Mouse (Mus musculus) lung, postnatal 4 days (tissue): ENCODE measurements around the gene Exph5.

Experiments used
- DNase-seq, 2 experiments: peaks; one replicate each; pipeline ENCODE4 v3.0.0; 2021

Exph5 gene

DNA sequence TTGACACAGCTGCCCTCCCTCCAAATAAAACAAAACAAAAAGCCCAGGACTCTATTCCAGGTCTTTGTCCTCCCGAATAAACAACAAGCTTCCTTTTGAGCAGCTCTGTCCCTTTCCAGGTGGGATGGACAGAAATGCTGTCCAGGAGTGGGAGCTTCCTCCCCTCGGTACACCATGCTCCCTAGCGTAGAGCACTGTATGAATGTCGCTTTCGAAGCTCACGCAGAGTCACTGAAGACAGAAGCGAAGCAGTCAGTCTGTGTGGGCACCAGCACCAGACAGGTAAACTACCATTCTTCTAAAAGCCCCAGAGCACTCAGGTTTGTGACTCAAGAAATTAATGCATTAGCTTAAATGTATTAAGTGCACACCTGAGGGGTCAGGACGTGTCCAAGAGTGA is 20.2 kb downstream of the Exph5 start:
- no peak for DNase-seq

DNA sequence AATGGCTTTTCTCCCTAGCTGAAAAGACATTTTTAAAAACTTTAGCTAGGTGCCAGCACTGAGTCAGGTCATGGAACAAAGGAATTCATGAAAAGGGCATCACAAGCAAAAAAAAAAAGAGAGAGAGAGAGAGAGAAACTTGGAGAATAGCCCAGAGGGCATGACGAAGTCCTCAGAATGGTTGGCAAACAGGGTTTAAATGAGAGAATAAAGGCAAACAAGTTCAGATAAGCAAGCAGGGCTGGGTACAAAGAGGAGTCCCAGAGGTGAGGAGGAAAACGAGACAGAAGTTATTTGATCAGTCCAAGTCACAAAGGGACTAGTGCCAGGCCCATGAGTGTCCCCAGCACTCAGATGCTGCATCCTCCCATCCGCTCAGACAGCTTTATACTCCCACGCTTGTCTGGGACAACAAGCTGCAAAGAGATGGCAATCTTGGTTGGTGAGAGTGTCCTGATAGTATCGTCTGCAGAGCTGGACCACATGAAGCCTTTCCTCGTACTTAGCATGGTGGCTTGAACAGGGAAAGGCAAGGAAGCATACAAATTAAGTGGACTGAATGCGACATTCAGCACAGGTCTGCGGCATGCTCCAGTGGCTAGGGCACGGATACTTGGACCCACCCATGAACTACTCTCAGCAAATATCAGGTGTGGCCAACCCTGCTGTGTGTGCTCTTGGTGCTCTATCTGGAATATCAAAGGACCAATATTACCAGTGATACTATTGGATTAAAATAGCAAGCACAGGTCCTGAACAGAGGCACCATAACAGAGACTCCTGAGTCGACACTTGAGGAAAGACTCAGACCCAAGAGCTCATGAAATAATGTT is 22.2 kb downstream of the Exph5 start:
- peak; percentile 32 to 35 for DNase-seq

DNA sequence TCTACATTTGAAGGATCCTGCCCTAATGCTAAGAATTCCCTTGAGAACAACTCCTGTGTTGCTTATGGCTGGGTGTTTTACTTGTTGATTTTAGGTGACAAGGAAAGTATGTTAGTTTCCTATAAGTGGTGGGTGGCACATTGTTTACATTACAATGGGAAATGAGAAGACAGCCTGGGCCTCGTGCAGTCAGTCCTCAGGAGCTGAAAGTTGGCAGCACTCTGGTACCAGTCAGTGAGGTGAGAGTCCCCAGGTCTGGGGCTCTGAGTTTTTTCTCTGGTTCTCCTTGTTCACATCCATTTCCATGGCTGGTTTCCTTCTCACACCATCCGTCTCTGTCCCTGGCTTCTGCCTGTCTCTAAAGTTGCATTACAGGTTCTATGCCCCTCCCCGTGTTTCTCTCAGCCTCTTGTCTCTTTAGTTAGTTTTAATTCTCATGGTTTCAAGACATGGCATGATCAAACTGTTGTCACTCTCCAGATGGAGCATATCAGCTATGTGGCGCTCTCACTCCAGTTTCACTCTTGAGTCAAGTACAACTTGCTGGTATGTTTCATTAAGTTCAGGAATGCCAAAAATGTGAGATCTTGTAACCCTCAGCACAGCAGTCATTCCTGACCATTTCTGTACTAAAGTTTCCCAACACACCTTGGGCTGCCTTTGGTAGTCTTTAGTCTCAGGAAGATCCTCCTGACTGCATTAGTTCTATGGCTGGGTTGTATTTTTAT is 24.1 kb downstream of the Exph5 start:
- peak; percentile 27 to 36 for DNase-seq

DNA sequence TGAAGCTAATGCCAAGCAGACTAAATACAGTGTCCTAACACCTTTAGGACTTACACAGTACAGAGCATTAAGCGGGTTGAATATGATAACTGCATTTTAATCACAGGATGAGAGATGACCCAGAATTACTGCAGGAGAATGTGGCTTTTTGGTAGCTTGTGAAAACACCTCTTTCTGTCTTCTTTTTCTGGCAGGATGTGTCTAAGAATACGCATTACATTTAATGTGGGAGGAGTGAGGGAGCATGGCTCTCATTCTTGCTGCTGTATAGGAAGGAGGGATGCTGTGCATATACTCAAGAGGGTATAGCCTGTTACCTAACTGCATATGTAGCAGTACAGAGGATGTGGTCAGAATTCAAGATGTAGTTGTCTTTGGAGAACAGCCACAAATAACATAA is 26.7 kb downstream of the Exph5 start:
- no peak for DNase-seq

DNA sequence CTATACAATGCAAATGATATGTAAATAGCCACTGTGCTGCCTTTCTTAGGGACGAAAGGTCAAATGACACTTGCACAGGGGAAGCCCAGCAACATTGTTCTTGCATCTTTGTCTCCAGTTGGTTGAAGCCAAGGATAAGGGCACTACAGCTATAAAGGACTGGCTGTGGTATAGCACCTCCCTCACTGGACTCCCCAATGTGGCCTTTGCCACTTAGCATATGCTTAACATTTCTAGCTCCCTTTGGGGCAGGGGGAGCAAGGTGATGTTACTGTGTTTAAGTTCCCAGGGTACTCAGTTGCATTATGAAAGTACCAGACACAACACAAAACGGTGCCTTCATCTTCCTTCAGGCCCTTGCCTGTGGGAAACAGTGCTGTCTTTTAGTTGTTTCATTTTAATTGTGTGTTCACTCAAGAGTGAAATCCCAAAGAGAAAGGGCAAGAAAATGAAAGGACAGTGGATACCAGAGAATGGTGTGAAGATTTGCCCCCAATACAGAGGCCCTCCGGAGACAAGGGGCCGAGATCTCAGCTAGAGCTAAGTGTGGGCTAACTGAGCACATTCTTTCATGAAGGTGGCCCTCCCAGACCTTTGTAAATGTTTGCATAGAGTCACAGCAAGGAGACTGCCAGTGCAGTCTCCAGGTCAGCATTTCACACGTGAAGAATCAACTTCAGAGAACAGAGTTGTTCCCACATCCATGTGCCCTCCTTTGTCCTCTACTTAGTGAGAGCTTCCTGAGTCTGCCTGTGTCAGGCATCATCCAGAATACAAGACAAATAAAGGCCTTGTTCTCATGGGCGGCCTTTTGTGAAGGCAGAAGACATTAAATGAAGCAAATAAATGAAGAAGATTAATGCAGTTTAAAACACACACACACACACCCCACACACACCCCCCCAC is 28.1 kb downstream of the Exph5 start:
- DNase-seq, result no peak

DNA sequence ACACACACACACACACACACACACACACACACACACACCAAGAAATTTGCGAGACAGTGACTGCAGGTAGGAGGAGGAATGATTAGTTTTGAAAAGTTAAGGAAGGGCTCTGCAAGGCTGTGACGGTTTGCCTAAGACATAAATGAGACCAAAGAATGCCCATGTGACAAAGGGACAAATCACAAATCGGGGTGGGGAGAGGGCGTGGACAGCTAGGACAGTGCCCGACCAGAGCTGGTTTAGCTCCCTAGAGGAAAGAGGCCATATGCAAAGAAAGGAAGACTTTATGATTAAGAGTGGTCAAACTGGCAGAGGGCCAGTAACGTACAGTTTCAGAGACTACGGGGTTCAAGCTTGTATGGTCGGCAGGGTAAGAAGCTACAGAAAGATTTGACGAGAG is 28.8 kb downstream of the Exph5 start:
- DNase-seq, result no peak

DNA sequence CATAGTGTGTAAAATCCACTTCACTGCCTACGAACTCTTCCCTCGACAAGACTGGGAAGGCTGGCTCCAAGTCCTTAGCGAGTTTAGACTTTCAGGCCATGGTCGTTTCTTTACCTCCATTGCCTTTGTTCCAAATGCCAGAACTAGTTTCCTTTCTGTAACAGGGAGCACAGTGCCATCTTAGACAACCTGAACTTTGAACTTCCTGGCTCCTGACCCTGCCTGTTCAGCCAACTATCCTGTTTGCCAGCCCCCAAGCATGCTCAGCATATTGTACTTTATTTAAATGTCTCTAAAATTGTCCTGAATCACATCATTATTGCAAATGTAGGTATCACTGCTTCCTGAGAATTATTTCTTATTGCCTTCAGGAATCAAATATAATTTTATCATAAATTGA is 32.0 kb downstream of the Exph5 start:
- DNase-seq, result no peak

DNA sequence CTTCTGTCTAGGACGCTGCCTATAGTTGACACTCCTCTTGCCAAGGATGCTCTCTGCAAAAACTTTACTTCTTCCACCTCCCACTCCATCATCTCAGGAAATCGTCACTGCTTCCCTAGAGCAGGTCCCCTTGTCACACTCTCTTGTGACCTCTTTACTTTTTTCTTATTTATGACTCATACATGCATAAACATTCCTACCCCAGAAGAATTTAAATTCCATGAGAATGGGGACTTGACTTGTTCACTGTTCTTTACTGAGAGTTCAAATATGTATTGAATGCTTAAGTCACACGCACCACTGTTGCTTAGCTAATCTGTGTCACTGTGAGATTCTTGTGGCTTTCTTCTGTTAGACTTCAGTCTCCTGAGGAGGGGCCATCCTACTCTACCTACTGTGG is 33.7 kb downstream of the Exph5 start:
- DNase-seq, result no peak

DNA sequence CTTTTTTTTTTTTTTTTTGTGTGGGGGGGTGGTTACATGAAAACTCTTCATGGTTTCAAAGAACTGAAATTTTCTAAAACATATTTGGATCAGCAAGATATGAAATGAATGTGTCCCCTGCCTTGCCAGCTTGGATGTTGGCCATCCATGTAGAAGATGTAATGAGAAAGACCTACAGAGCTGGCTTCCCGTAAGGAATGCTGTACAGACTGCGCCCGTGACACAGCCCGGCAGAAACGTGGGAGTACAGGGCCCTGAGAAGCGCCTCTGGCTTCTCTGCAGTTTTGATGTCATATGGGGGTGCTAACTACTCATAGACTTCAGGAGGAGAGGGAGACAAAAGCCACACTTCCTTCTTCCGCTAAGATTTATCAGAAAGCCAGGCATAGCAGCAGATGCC is 38.1 kb downstream of the Exph5 start:
- DNase-seq, result no peak

DNA sequence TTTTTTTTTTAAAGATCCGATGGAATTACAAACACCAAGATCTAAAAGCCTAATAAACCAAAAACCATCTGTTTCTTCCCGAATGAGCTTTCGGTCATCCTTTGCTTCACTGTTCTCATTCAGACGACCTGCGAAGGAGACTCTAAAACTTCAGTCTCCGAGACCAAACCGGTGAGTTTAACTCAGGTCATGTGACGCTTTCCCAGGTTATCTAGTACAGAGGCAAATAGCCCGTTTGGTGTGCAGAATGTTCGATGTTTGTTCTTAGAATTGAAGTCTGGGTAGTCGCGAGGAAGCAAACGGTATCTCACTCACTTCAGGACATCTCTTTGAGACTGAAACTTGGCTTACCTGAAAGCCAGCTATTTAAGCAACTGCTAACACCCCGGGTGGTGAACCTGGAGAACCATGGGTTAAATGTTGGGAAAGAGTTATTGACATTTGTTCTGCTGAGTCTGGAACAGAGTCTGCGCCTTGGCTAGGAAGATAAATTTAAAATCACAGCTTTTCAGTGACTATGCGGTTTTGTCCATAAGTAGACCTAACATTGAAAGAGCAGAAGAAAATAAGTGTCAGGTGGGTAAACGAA is 39.0 kb downstream of the Exph5 start:
- DNase-seq, result no peak

DNA sequence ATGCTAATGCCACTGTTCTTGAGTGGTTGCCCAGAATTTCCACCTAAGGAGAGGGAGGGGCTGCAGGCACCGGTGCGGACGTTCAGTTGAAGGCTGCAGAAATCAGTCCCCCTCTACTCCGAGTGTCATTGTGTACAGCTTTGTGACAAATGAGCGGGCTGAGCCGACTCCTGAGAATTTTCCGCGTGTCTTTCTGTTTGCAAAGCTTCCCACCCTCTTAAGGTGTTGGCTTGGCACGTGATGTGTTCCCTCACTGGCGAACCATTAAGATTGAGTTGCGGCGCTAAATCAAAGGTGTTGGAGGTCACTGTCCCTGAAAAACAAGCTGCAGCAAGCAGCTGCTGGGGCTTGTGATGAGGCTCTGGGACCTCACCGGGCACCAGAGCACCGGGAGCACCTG is 39.5 kb downstream of the Exph5 start:
- DNase-seq, result peak; percentile 38 to 52

DNA sequence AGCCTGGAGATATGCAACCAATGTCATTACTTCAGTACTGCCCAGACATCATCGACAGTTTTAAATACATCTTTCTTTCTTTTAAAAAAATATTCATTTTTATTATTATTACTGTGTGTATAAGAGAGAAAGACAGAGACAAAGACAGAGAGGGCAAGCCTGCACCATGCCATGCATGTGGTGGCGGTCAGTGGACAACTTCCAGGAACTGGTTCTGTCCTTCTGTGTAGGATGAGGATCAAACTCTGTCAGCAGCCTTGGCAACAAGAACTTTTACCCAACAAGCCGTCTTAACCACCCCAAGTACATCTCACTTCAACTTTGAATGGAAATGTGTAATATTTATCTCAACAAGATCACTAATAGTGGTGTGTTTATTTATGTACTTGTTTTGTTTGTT is 40.5 kb downstream of the Exph5 start:
- DNase-seq, result no peak

DNA sequence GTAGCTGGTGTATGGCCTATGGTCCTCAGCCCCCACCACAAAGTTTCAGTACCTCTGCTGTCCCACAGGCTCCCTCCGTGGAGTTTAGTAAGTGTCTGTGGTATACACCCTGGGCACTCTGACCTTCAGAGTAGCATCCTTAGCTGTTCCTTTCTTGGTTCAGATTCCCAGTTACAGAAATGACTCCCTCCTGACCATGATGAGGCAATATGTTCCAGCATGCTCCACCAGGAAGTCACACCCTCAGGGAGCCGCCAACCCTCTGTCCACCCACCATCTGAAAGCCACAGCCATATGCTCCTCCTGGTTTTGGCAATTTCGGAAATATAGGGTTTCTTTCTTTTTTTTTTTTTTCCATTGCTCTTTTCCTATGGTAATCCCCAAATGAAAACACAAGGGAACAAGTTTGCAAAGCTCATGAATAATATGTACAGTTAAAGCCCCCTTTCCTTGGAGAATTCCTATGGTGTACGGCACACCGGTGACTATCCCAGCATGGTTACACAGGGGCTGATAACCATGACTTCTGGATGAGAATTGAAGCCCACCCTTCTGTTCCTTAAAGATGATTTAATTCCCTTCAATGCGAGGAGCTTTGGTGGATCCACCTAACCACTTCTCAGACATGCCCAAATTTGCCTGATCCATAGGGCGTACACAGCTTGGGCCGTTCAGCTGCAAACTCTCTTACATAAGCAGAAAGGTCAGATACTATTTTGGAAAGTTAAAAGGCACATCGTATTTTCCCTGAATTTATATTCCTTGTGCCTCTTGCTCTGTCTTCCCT is 43.4 kb downstream of the Exph5 start:
- DNase-seq, result no peak

DNA sequence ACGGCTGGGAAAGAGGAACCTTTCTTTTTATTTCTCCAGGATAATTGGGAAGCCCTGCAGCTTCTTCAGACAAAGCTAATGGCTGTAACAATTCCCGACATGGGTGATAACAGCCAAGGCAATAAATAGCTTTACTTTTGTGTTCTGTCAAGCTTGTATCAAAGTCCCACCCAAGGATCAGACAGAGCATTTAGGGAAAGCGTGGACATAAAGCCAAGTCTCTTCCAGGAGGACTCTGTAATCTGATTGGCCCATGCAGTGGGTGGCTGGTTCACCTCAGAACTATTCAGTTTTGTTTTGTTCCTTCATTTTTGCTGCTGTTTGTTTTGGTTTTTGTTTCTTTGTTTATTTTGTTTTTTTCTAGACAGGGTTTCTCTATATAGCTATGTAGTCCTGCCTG is 44.3 kb downstream of the Exph5 start:
- no peak for DNase-seq

DNA sequence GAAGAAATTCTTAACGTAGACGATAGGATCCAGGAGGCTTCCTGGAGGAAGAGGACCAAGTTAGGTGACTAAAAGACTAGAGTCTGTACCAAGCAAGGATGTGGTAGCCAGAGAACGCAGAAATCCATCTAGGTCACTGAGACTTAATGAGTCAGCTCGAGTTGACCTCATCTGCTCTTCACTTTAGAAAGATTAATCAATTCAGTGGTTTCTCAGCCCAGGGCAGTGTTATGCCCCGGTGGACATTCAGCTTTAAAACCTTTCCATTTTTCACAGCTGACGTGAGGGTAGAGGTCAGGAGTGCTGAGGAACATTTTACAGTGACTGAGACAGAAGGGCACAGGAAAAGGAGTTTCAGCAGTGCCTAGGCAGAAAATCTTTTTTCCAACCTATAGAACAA is 44.9 kb downstream of the Exph5 start:
- DNase-seq, result no peak

DNA sequence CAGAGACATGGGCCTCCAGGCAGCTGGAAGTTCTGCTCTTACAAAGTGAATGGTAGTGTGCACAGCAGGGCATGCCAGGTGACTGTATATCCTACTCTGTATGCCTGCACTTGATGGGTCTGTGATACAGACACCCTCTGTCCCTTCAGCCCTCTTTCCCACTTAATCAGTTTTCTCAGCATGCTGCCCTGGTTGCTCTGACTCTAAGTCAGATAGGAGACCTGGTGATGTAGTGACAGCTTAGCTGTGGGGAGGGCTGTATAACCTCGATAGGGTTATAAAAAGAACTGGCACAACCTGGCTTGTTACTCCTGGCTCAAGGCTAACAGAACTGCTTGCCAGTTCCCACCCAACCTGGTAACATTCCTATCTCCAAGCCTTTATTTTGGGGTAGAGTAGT is 47.7 kb downstream of the Exph5 start:
- no peak for DNase-seq

DNA sequence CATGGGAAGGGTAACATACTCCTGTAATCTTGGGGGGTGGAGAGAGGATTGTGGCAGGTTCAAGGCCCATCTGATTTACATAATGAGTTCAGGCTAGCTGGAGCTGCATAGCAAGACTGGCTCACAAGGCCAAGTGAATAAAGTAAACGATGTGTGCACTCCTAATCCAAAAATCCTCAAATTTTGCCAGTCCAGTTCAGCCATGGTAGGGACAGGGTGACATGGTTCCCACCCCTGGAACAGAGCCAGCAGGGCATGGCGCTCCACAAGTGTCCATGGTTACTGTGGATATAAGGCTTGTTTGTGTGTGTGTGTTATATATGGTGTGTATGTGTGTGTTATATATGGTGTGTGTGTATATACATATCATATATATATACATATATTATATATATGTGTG is 48.9 kb downstream of the Exph5 start:
- no peak for DNase-seq

DNA sequence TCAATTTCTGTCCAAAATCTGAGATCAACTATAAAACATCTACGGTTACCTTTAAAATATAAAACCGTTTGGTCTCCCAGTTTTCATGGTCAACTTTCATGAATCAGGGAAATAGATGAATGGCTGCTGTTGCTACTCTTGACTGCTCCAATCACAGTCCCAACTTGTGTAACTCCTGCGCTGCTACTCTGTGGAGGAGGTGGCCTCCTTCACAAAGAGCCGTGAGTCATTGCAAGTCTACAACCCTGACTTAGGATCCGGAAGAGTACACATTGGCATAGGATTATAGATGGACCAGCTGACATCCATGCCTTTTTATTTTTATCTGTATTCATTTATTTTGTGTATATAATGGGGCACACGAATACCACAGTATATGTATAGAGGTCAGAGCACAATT is 50.4 kb downstream of the Exph5 start:
- no peak for DNase-seq

DNA sequence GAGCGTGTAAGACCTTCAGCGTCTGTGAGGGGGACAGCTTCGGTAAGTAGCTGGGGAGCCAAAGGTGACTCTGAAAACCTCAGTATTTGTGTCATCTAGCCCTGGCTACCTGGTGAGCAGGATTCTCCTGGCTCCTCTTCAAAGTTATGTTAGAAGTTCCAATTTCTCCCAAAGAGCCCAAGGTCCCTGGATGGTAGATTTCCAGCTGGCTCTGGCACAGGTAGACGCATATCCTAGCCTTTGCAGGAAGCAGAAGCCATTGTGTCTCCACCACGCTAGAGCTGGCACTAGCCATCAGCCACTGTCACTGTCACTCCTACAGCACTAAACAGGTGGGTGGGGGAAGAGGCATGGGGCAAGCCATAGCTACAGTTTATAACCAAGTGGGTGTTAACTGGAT is 51.7 kb downstream of the Exph5 start:
- no peak for DNase-seq

DNA sequence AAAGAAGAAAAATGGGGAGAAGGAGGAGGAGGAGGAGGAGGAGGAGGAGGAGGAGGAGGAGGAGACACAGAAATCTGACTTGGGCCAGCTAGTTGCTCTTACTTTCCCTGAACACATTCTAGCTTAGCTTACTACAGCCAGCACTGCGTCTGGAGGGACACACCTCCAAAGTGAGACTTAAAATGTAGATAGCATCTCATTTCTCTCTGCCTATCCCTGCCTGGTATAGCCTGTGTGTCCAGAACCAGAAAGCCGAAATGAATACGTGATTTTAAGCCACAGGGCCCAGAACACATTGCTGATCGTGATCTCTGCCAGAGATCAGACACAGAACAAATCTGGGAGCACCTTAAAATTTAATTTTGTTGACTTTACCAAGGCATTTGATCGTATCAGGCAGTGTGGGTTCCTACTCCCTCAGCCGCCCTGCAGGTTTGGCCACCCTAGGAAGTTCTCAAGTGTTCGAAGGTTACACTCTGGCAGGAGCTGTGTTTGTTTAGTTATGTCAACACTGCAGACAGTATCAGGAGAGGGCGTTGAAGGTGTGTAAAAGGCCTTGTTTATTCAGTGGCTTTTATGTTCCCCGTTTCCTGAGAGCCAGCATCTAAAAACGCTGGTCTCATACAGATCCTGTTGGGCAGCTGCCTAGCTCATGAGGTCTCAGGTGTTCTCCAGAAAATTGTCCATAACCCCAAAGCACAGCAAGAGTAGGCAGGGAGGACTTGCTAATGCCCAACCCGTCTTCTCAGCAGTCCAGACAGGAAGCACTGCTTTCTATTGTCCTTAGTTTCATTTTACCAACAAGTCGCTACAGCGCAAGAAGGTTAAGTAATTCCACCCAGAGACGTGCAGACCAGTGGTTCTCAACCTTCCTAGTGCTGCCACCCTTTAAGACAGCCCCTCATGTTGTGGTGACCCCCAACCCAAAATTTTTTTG is 55.0 kb downstream of the Exph5 start:
- DNase-seq, result peak; percentile 61 to 75

DNA sequence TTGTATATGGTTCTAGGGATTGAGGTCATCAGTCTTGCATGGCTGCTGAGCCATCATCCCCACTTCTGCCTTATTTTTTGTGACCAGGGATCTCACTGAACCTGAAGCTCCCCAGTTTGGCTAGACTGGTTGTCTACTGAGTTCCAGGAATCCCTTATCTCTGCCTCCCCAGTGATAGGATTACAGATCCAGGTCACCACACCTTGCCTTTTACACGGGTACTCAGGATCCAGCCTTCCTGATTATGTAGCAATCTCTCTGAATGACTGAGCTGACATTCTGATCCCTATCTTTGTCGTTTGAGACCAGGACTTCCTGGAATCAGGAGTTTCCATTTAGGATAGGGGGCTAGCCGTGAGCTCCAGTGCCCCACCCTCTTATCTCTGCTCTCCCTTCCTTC is 69.9 kb downstream of the Exph5 start:
- no peak for DNase-seq
